Mouse (Mus musculus) midbrain, embryonic 13.5 days (tissue): ENCODE data around the gene Palm2. TPM values are rescaled to one million over a fixed set of nuclear protein-coding genes. Genes with fewer than 3 reads are reported as not detected.

Experiments used
- ATAC-seq: fragments of 200-750 bp; cut with Nextera tagmentation; 2 replicates; pipeline ENCODE4 v1.8.0; 2017; ENCODE audit warnings: mild to moderate bottlenecking, moderate TSS enrichment, moderate library complexity
- H3K27ac ChIP-seq: fragments of 300-500 bp; sonication (generic); 2 replicates; pipeline ENCODE4 v1.5.1; 2015; ENCODE audit warnings: inconsistent platforms, mild to moderate bottlenecking, moderate library complexity
- H3K27me3 ChIP-seq: fragments of 300-500 bp; sonication (generic); 2 replicates; pipeline ENCODE4 v1.6.1; 2015; ENCODE audit warnings: mild to moderate bottlenecking, inconsistent platforms
- H3K36me3 ChIP-seq: fragments of 300-500 bp; sonication (generic); 2 replicates; pipeline ENCODE4 v1.6.1; 2015; ENCODE audit warnings: mild to moderate bottlenecking, inconsistent platforms
- H3K4me1 ChIP-seq: fragments of 300-500 bp; sonication (generic); replicated peaks from 2 replicates; pipeline ENCODE4 v1.6.1; 2015; ENCODE audit warnings: inconsistent platforms
- H3K4me2 ChIP-seq: fragments of 300-500 bp; sonication (generic); replicated peaks from 2 replicates; pipeline ENCODE4 v1.6.1; 2015; ENCODE audit warnings: moderate library complexity, mild to moderate bottlenecking, inconsistent platforms
- H3K4me3 ChIP-seq: fragments of 300-500 bp; sonication (generic); replicated peaks from 2 replicates; pipeline ENCODE4 v1.5.1; 2015; ENCODE audit warnings: mild to moderate bottlenecking, inconsistent platforms
- H3K9ac ChIP-seq: fragments of 300-500 bp; sonication (generic); replicated peaks from 2 replicates; pipeline ENCODE4 v1.6.1; 2015; ENCODE audit warnings: mild to moderate bottlenecking, inconsistent platforms
- H3K9me3 ChIP-seq: fragments of 300-500 bp; sonication (generic); 2 replicates; pipeline ENCODE4 v1.6.1; 2016; ENCODE audit warnings: mild to moderate bottlenecking, inconsistent platforms
- WGBS: fragments of 180-500 bp; shearing (Covaris S2); methylation state at CpG from one replicate; pipeline ENCODE4 v1.1.7; 2015; 5-methylcytosine and 5-hydroxymethylcytosine counted together
- polyA plus RNA-seq: library from polyadenylated mRNA; unstranded; fragments of >200 nt; fragmentation: Nextera tagmentation; extraction: Ambion mirVana; gene quantifications from 2 replicates; pipeline ENCODE4 v1.2.1, GENCODE M21; 2015

Palm2 gene
- polyA plus RNA-seq, 1 experiment from 2014 or later, result 4.2 TPM

DNA sequence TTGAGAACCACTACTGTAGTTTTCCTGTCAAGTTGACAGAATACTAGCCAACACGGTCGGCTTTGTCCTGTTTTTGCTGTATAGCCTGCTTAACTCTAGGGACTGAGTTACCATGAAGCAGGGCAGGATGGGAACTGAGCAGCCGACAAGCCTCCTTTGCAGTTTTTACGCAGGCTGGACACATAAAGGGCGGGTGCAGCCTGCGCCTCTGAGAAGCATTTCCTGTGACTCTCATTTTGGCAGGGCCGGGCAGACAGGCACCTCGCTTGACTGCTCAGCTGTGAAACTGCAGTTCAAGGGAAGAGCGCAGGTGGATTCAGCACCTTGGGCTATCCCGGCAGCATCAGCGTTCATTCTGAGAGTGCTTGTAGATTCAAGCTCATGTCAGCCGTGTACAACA is 247.5 kb downstream of the Palm2 start:
- Histone ChIP-seq H3K4me2 (no peak overlapping the region), H3K4me1 (no peaks in the 10 kb centered on the region), H3K36me3 (no peaks in the 10 kb centered on the region), H3K9me3 (no peaks in the 10 kb centered on the region), H3K27me3 (no peaks in the 10 kb centered on the region), H3K9ac (no peak overlapping the region), H3K4me3 (no peak overlapping the region), H3K27ac (peak overlapping the region; percentile 10; the same call in 1 of the 2 replicates)
- WGBS, result 52% methylated on average over 12 of the region's 12 CpGs
- ATAC-seq, result no peak; the same call in 1 of the 2 replicates

DNA sequence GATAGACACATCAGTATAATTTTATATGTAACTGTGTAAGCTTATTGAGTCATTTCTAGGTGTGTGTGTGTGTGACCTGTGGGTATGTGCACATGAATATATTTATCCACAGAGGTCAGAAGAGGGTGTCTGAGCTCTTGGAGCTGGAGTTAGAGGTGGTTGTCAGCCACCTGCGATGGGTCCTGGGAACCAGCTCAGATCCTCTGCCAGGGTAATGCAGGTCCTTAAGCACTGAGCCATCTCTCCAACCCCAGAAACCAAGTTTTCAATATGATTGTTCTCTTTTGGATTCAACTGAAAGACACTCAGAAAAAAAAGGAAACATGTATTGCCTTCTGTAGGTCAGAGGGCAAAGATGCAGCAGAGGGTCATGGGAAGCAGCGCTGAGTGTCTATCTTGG is 248.3 kb downstream of the Palm2 start:
- Histone ChIP-seq H3K36me3 (no peaks in the 10 kb centered on the region), H3K27me3 (no peaks in the 10 kb centered on the region), H3K9me3 (no peaks in the 10 kb centered on the region), H3K27ac (no peak overlapping the region), H3K4me1 (no peaks in the 10 kb centered on the region), H3K4me2 (no peak overlapping the region), H3K4me3 (no peak overlapping the region), H3K9ac (no peak overlapping the region)
- WGBS, result 96% methylated on average over 2 of the region's 2 CpGs
- ATAC-seq, result no peak

- H3K4me2 ChIP-seq, result no peak overlapping the region
- no peaks in the 10 kb centered on the region for H3K4me1 ChIP-seq
- no peak overlapping the region for H3K4me3 ChIP-seq
- no peak overlapping the region for H3K9ac ChIP-seq
- ATAC-seq, result no peak
- no peaks in the 10 kb centered on the region for H3K36me3 ChIP-seq
- H3K27ac ChIP-seq, result no peak overlapping the region
- H3K9me3 ChIP-seq, result no peaks in the 10 kb centered on the region
- no peaks in the 10 kb centered on the region for H3K27me3 ChIP-seq
- WGBS, result 91% methylated on average over 11 of the region's 11 CpGs
Measured at GRCm38 (mm10) chr4:57682944-57683343, 248.9 kb downstream of the Palm2 start.

DNA sequence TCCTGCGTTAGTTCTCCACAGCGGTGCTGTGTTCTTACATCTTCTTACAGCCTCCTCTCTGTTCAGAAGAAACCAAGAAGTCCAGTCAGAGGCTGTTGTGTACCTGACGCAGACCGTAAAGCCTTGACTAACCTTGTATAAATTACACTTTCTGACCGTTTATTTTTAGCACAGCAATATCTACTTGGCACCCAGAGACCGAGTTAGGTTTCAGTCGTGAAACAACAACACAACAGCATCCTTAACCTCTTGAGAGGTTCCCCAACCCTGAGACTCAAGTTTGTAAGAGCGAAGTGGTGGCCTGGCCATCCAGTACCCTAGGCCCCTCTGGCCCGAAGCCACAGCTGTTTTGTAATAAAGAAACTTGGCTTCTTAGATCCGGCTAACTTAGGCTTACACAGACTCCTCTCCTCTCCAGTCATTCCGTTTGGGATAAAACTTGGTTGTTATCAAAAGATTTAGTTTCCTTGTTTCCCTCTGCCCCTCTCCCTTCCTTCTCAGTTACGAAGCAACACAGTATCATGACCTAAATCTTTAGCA is 250.7 kb downstream of the Palm2 start:
- Histone ChIP-seq H3K27ac (no peak overlapping the region), H3K36me3 (no peaks in the 10 kb centered on the region), H3K4me1 (peaks cover 5% of the 10 kb centered on the region), H3K4me3 (no peak overlapping the region), H3K27me3 (0 out of 2 replicates have a peak, but pooled peaks cover 1% of the 10 kb centered on the region), H3K9ac (no peak overlapping the region), H3K4me2 (no peak overlapping the region), H3K9me3 (no peaks in the 10 kb centered on the region)
- 89% methylated on average over 12 of the region's 12 CpGs for WGBS
- ATAC-seq, result no peak

GRCm38 (mm10) chr4:57686736-57687135 is 252.7 kb downstream of the Palm2 start:
- Histone ChIP-seq H3K9ac (no peak overlapping the region), H3K36me3 (no peaks in the 10 kb centered on the region), H3K4me3 (no peak overlapping the region), H3K4me1 (peaks cover 5% of the 10 kb centered on the region), H3K4me2 (no peak overlapping the region), H3K27ac (no peak overlapping the region), H3K9me3 (no peaks in the 10 kb centered on the region), H3K27me3 (0 out of 2 replicates have a peak, but pooled peaks cover 4% of the 10 kb centered on the region)
- no peak for ATAC-seq
- WGBS, result 76% methylated on average over 3 of the region's 3 CpGs

DNA sequence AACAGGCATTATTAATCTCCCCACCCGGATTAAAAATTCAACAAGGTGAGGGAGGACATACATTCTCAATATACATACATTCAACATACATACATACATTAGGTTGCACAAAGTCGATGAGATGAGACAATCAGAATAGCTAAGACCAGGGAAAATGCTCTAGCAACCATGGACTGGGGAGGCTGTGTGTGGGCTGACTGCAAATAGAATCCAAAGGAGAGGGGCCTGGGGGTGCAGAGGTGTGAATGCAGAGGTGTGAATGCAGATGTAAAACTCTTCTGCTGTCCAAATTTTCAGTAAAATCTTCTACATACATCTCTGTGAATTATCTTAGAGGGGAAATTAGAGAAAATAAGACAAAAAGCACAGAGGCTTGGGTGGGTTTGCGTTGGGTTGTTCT is 253.5 kb downstream of the Palm2 start:
- WGBS, result 84% methylated on average over 3 of the region's 3 CpGs
- ATAC-seq, result no peak

GRCm38 (mm10) chr4:57688131-57688530 is 254.1 kb downstream of the Palm2 start:
- no peaks in the 10 kb centered on the region for H3K36me3 ChIP-seq
- no peaks in the 10 kb centered on the region for H3K9me3 ChIP-seq
- H3K27me3 ChIP-seq, result 0 out of 2 replicates have a peak, but pooled peaks cover 4% of the 10 kb centered on the region
- WGBS, result 85% methylated on average over 9 of the region's 9 CpGs
- H3K4me1 ChIP-seq, result peaks cover 5% of the 10 kb centered on the region
- H3K4me2 ChIP-seq, result no peak overlapping the region
- H3K4me3 ChIP-seq, result no peak overlapping the region
- ATAC-seq, result no peak
- no peak overlapping the region for H3K27ac ChIP-seq
- no peak overlapping the region for H3K9ac ChIP-seq

More for the DNA sequence above, 253.5 kb downstream of the Palm2 start:
- H3K9ac ChIP-seq, result no peak overlapping the region
- no peaks in the 10 kb centered on the region for H3K36me3 ChIP-seq
- peaks cover 5% of the 10 kb centered on the region for H3K4me1 ChIP-seq
- no peaks in the 10 kb centered on the region for H3K9me3 ChIP-seq
- no peak overlapping the region for H3K4me2 ChIP-seq
- H3K27me3 ChIP-seq, result 0 out of 2 replicates have a peak, but pooled peaks cover 4% of the 10 kb centered on the region
- no peak overlapping the region for H3K4me3 ChIP-seq
- no peak overlapping the region for H3K27ac ChIP-seq

GRCm38 (mm10) chr4:57690001-57690400 is 256.0 kb downstream of the Palm2 start:
- WGBS, result 76% methylated on average over 6 of the region's 6 CpGs

DNA sequence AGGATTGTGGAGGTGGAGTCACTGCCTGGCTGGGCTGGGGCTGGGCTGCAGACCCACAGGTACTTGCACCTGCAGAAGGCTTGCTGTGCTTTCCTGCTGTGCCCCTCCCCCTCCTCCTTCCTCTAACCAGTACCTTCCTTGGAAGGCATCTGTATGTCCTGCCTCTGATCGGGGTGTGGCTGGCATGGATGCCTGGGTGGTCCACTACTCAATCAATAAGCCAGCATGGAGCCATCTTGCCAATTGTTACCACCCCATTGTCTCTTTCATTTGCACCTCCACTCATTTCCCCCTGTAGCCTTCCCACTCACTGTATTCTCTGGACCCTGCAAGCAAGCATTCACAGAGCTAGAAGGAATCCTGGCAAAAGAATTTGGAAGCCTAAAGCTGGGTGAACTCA is 256.8 kb downstream of the Palm2 start:
- Histone ChIP-seq H3K27me3 (0 out of 2 replicates have a peak, but pooled peaks cover 4% of the 10 kb centered on the region), H3K27ac (no peak overlapping the region), H3K36me3 (no peaks in the 10 kb centered on the region), H3K9ac (no peak overlapping the region), H3K4me3 (no peak overlapping the region), H3K4me2 (no peak overlapping the region), H3K4me1 (peaks cover 5% of the 10 kb centered on the region), H3K9me3 (no peaks in the 10 kb centered on the region)
- 30% methylated on average over 1 of the region's 1 CpGs for WGBS
- ATAC-seq, result no peak

More at GRCm38 (mm10) chr4:57690001-57690400, 256.0 kb downstream of the Palm2 start:
- H3K9me3 ChIP-seq, result no peaks in the 10 kb centered on the region
- no peak overlapping the region for H3K27ac ChIP-seq
- H3K9ac ChIP-seq, result no peak overlapping the region
- ATAC-seq, result no peak
- H3K4me2 ChIP-seq, result no peak overlapping the region
- H3K4me3 ChIP-seq, result no peak overlapping the region
- H3K36me3 ChIP-seq, result no peaks in the 10 kb centered on the region
- H3K4me1 ChIP-seq, result peaks cover 5% of the 10 kb centered on the region
- 0 out of 2 replicates have a peak, but pooled peaks cover 4% of the 10 kb centered on the region for H3K27me3 ChIP-seq

DNA sequence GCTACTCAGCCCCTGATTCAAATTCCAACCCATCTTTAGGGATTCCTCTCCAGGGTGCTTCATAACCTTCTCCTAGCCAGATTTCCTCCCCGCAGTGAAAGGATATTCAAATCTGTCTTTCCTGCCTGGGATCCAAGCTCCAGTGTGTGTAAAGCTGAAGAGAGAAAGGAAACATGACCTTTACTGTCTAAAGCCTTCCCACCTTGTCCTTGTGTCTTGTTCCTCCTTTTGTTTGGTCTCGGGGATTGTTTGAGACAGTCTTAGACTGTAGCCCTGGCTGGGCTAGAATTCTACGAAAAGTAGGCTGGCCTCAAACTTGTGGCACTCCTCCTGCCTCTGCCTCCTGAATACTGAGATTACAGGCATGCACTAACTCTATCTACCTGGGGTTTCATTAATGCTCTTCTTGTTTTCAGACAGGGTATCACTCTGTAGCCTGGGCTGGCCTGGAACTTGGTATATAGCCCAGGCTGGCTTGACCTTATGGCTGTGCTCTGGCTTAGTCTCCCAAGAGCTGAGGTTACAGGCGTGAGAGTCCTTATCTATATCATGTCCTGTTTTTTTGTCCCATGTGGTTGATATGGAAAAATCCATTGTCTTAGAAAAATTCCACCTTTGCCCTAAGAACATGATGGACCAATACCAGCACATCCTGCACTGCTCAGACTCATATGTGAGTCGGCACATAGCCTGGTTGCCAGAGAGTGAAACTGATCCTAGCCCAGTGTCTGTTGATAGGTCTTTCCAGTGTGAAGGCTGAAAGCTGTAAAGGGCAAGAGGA is 260.5 kb downstream of the Palm2 start:
- H3K9ac ChIP-seq, result no peak overlapping the region
- H3K4me1 ChIP-seq, result no peaks in the 10 kb centered on the region
- H3K9me3 ChIP-seq, result no peaks in the 10 kb centered on the region
- no peak overlapping the region for H3K27ac ChIP-seq
- H3K4me2 ChIP-seq, result no peak overlapping the region
- no peak overlapping the region for H3K4me3 ChIP-seq
- 81% methylated on average over 5 of the region's 5 CpGs for WGBS
- H3K36me3 ChIP-seq, result no peaks in the 10 kb centered on the region
- no peak for ATAC-seq
- H3K27me3 ChIP-seq, result 0 out of 2 replicates have a peak, but pooled peaks cover 4% of the 10 kb centered on the region

DNA sequence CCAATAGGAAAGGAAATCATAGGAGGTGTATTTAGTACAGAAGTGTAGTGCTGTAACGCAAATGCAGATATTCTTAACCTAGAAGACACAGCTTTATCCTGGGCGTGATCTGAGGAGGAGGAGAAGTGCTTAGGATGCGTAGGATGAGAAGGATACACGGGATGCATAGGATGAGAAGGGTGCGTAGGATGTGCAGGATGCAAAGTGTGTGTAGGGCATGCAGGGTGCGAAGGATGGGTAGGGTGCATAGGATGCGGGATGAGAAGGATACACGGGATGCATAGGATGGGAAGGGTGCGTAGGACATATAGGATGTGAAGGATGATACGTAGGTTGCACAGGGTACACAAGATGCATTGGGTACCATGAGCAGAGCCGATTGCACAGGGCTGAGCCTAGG is 262.9 kb downstream of the Palm2 start:
- Histone ChIP-seq H3K36me3 (no peaks in the 10 kb centered on the region), H3K27me3 (no peaks in the 10 kb centered on the region), H3K4me3 (no peak overlapping the region), H3K9me3 (no peaks in the 10 kb centered on the region), H3K4me1 (no peaks in the 10 kb centered on the region), H3K27ac (no peak overlapping the region), H3K4me2 (no peak overlapping the region), H3K9ac (no peak overlapping the region)
- no peak for ATAC-seq
- 97% methylated on average over 11 of the region's 11 CpGs for WGBS

GRCm38 (mm10) chr4:57697918-57698611 is 264.0 kb downstream of the Palm2 start:
- Histone ChIP-seq H3K4me3 (no peak overlapping the region), H3K4me2 (no peak overlapping the region), H3K4me1 (no peaks in the 10 kb centered on the region), H3K9me3 (no peaks in the 10 kb centered on the region), H3K9ac (no peak overlapping the region), H3K36me3 (no peaks in the 10 kb centered on the region), H3K27me3 (no peaks in the 10 kb centered on the region), H3K27ac (no peak overlapping the region)
- 88% methylated on average over 12 of the region's 12 CpGs for WGBS
- no peak for ATAC-seq
